Mouse (Mus musculus): Measurements from ENCODE around the gene Slc41a2.

- no peak for TF ChIP-seq POLR2A (IDR thresholded peaks at IDR 0.05; ENCODE audit: control insufficient read depth, low read depth, low read length)
- no peak for TF ChIP-seq CTCF (IDR thresholded peaks at IDR 0.05; ENCODE audit: control insufficient read depth, insufficient read depth, insufficient replicate concordance, low read depth, low read length)
These were observed 15.1 kb downstream of the Slc41a2 start for GRCm38 (mm10) chr10:83322551-83323100.
